Mouse (Mus musculus): ENCODE measurements at regions not wholly inside any gene's neighbourhood (a gene's known extent, or its start where the extent isn't known, plus 50 kb on each side); places are given as distances from the start of the nearest gene placed in this dataset.
A peak's percentile ranks its signal among the peaks of the same experiment; 100 is the strongest.

DNA sequence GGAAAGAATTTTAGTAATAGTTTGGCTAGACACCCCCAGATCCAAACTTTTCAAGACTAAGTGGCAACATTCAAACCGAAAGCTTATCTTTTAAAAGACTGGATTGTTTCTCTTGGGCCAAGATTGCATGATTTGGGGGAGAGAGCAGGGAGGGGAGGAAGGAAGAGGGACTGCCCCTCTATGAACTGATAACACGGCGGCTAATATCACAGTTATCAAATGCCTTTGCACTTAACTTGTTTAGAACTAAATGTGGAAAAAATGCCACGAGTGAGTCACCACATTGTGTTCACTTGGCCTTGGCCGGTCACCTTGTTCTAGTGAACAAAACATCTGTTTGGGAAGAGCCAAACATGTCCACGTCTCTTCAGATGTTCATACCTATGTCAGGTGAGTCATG, 92.3 kb downstream of the Tes start:
- Histone ChIP-seq H3K4me1 (no peaks in the 10 kb centered on the region), H3K9me3 (no peaks in the 10 kb centered on the region), H3K27ac (no peak overlapping the region), H3K4me3 (no peak overlapping the region), H3K36me3 (no peaks in the 10 kb centered on the region), H3K9ac (no peak overlapping the region), H3K27me3 (no peaks in the 10 kb centered on the region), H3K4me2 (no peak overlapping the region)
- ATAC-seq (ENCODE audit: insufficient number of reproducible peaks, low FRiP score, low TSS enrichment, low read depth), result no peak
- 80% methylated on average over 6 of the region's 6 CpGs for WGBS

DNA sequence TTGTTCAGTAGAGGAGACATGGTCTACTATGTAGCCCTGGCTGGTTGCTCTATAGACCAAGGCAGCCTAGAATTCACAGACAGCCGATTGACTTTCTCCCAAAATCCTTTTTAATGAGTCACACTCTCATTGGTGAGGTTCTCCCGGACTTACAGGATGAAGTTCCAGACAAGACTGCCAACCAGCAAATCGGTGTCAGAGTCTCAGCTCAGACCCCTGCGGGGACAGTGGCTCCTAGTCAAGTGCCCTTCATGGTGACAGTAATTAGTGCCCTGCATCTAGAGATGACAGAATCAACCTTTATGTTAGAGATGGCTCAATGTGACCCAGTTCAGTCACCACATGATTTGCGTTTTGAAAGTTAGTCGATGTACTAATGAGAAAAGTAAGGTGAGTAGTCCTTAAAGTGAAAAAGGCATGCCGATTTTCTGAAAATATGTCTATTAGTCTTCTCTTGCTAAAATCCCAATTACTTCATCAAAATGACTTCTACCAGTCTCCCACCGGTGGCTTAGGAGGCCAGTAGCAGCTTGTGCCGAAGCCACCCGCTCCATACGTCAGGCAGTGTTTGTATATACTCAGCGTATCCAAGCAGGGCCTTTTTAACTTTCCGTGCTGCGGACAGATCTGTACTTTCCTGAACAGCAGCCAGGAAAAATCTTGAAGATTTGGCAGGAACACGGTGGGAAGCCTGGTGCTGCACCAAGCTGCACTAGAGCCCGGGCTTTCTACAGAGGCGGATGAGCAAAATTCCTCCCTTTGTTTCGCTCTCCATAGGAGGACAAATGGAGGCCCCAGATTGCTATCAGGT, 105.2 kb downstream of the Tes start:
- peak overlapping the region; percentile 88 for H3K27ac ChIP-seq
- H3K36me3 ChIP-seq, result no peaks in the 10 kb centered on the region
- 34% methylated on average over 18 of the region's 18 CpGs for WGBS
- H3K27me3 ChIP-seq, result no peaks in the 10 kb centered on the region
- H3K9ac ChIP-seq, result no peak overlapping the region
- no peaks in the 10 kb centered on the region for H3K9me3 ChIP-seq
- ATAC-seq (ENCODE audit: insufficient number of reproducible peaks, low FRiP score, low TSS enrichment, low read depth), result peak; percentile 86
- no peak overlapping the region for H3K4me3 ChIP-seq
- H3K4me2 ChIP-seq, result peak overlapping the region; percentile 22
- H3K4me1 ChIP-seq, result peaks cover 24% of the 10 kb centered on the region

DNA sequence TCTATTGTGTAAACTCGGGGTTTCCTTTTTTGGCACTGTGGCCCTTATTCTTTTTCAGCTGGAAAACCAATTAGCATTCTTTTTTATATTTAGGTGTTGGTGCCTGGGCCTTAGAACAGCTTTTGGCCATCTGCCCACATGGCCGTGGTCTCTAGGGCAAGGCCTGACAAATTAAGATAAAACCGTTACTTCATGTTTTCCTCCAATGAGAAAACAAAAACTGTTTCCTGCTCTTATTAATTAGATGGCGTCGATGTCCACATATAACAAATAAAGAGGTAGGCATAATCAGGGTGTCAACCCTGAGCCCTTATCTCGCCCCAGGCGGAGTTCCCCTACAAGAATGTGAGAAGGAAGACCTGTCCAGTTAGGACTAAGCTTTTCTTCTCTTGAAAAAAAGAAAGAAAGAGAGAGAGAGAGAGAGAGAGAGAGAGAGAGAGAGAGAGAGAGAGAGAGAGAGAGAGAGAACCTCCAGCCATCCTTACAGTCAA, 105.9 kb downstream of the Tes start:
- ATAC-seq (ENCODE audit: insufficient number of reproducible peaks, low FRiP score, low TSS enrichment, low read depth), result 0 out of 2 replicates have a peak, but pooled peaks have one; percentile 1
- 49% methylated on average over 7 of the region's 7 CpGs for WGBS
- peak overlapping the region; percentile 22; the same call in 1 of the 2 replicates for H3K4me2 ChIP-seq
- H3K36me3 ChIP-seq, result no peaks in the 10 kb centered on the region
- no peaks in the 10 kb centered on the region for H3K27me3 ChIP-seq
- peaks cover 24% of the 10 kb centered on the region for H3K4me1 ChIP-seq
- no peaks in the 10 kb centered on the region for H3K9me3 ChIP-seq
- peak overlapping the region; percentile 88 for H3K27ac ChIP-seq
- H3K4me3 ChIP-seq, result no peak overlapping the region
- no peak overlapping the region for H3K9ac ChIP-seq

DNA sequence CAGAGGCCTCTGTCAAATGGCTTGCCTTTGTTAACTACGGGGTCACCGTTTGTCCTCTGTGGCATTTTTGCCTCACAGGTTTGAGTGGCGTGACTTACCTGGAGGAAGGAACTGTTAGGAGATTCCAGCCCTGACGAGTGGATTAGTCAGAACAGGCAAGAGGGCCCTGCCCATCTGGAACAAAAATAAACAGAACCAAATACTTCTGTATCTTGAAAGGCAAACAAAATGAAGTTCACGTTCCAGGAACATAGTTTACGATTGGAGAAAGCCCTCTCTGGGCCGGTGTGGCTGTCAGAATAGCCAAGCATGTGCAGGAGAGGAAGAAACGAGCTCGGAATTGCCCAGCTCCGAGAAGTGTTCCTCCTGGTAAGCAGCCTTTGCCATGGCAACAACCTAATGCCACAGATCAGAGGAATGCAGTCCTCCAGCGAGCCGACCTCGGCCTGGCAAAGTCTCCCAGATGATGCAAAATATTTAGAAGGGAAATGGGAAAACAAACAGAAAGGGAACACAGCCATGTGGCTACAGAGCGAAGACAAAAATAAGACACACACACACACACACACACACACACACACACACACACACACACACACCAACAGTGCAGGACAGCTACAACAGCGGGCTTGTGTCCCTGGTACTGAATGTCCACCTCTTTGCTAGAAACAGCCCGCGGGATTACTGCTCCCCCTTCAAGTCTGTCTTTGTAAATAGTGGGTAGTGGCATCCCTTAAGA, 106.5 kb downstream of the Tes start:
- peak overlapping the region; percentile 88 for H3K27ac ChIP-seq
- no peak overlapping the region for H3K4me3 ChIP-seq
- ATAC-seq (ENCODE audit: insufficient number of reproducible peaks, low FRiP score, low TSS enrichment, low read depth), result peak; percentile 20; the same call in 1 of the 2 replicates
- H3K27me3 ChIP-seq, result no peaks in the 10 kb centered on the region
- H3K9me3 ChIP-seq, result no peaks in the 10 kb centered on the region
- no peak overlapping the region for H3K9ac ChIP-seq
- 22% methylated on average over 17 of the region's 17 CpGs for WGBS
- H3K4me2 ChIP-seq, result peak overlapping the region; percentile 17; the same call in 1 of the 2 replicates
- H3K36me3 ChIP-seq, result no peaks in the 10 kb centered on the region
- peaks cover 24% of the 10 kb centered on the region for H3K4me1 ChIP-seq

DNA sequence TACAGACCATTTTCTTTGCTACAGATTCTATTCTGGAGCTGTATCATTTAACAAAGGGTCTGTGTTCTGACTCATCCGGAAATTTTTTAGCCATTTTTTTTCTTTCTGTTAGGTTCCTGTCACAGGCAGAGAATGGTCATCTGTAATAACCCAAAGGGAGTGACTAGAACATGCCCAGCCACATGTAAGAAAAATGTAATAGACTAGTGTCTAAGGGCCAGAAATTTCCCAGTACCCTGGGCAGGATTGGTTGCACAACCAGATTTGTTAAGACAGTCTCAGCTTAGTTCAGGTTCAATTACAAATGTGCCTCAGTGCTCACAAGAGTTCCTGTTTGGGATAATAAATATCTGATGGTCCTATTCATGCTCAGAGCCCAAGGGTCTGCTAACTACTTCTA, 107.1 kb downstream of the Tes start:
- H3K4me1 ChIP-seq, result peaks cover 24% of the 10 kb centered on the region
- H3K27me3 ChIP-seq, result no peaks in the 10 kb centered on the region
- peak overlapping the region; percentile 88 for H3K27ac ChIP-seq
- no peaks in the 10 kb centered on the region for H3K9me3 ChIP-seq
- no peaks in the 10 kb centered on the region for H3K36me3 ChIP-seq
- H3K4me3 ChIP-seq, result no peak overlapping the region
- ATAC-seq (ENCODE audit: insufficient number of reproducible peaks, low FRiP score, low TSS enrichment, low read depth), result no peak
- 62% methylated on average over 1 of the region's 1 CpGs for WGBS
- H3K9ac ChIP-seq, result no peak overlapping the region
- no peak overlapping the region for H3K4me2 ChIP-seq

DNA sequence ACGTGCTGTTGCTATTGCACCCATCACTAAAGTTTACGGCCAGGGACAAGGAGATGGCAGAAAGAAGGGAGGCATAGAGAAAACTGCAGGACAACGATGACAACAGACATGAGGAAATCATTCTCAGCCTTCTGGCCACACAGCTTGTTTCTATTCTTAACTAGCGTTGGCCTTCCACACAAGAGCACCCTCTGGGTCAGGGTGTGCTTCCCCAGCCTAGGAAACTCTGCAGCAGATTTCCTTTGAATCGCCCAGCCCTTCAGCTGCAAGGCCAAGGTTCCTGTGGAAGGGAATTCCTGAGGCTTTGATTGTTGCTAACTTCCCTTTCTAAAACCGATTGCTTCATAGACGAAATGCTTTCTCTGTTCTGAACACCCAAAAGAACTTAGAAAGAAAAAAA, 103.8 kb upstream of the Cav2 start:
- H3K4me2 ChIP-seq, result no peak overlapping the region
- no peak for ATAC-seq (ENCODE audit: insufficient number of reproducible peaks, low FRiP score, low TSS enrichment, low read depth)
- WGBS, result 45% methylated on average over 7 of the region's 7 CpGs
- no peaks in the 10 kb centered on the region for H3K9me3 ChIP-seq
- H3K4me1 ChIP-seq, result no peaks in the 10 kb centered on the region
- H3K36me3 ChIP-seq, result no peaks in the 10 kb centered on the region
- H3K4me3 ChIP-seq, result no peak overlapping the region
- no peak overlapping the region for H3K9ac ChIP-seq
- peak overlapping the region; percentile 27; the same call in 1 of the 2 replicates for H3K27ac ChIP-seq
- H3K27me3 ChIP-seq, result no peaks in the 10 kb centered on the region

DNA sequence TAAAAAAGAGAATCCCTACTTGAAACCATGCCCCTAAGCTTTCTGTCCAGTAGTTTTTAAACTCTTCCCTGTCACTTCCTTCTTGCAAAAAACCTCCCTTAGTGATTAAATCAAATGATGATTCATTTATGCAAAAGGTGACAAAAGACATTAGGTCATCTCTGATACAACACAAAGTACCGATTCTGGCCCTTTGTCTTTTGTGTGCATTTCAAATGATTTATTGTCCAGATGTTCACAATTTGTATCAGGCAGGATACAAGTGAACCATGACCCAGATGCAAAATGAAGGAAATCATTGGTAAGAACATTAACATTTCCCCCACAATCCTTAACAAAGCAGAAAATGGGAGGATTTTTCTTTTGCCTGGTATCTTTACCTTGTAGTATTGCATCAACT, 101.5 kb upstream of the Cav2 start:
- ATAC-seq (ENCODE audit: insufficient number of reproducible peaks, low FRiP score, low TSS enrichment, low read depth), result no peak
- Histone ChIP-seq H3K9ac (no peak overlapping the region), H3K4me2 (no peak overlapping the region), H3K27me3 (no peaks in the 10 kb centered on the region), H3K36me3 (no peaks in the 10 kb centered on the region), H3K4me3 (no peak overlapping the region), H3K4me1 (no peaks in the 10 kb centered on the region), H3K9me3 (no peaks in the 10 kb centered on the region), H3K27ac (no peak overlapping the region)
- WGBS, result 5% methylated on average over 1 of the region's 1 CpGs

DNA sequence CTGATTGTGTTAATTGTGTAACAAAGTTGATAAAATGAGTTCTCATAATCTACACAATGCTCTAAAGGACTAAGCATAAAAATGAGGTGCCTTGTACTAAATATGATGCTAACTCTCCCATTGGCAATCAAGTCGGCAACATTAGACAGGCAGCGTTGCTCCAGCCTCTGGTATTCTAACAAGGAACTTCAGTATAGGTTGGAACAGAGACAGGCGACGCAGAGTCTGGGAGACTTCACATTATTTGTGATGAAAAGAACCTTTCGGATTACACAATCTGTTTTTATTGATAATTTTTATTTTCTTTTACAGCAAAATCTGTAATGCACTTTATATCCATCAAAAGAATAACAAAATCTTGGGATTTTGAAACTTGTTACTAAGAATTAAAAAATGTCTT, 94.4 kb upstream of the Cav2 start:
- Histone ChIP-seq H3K9ac (no peak overlapping the region), H3K36me3 (no peaks in the 10 kb centered on the region), H3K4me3 (no peak overlapping the region), H3K27me3 (no peaks in the 10 kb centered on the region), H3K9me3 (no peaks in the 10 kb centered on the region), H3K27ac (no peak overlapping the region), H3K4me1 (no peaks in the 10 kb centered on the region), H3K4me2 (no peak overlapping the region)
- no peak for ATAC-seq (ENCODE audit: insufficient number of reproducible peaks, low FRiP score, low TSS enrichment, low read depth)
- WGBS, result 75% methylated on average over 5 of the region's 5 CpGs

DNA sequence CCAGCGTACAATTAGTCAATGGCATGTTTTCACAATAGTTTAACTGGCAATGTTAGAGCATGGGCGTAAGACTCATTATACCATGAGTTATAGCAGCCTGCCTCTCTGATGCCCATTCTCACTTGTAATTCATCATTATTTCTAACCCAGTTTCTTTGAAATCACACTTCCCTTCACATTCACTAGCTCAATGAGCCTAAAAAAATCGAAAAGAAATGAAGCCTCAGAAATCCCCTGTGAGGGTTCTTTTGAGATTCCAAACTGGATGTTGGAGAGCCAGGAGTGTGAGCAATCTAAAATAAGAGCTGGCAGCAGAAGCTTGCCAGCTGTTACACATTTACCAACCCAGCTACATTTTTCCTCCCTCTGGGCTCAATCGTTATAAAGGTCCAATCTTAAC, 93.9 kb upstream of the Cav2 start:
- 41% methylated on average over 4 of the region's 4 CpGs for WGBS
- ATAC-seq (ENCODE audit: insufficient number of reproducible peaks, low FRiP score, low TSS enrichment, low read depth), result no peak
- Histone ChIP-seq H3K4me3 (no peak overlapping the region), H3K9ac (no peak overlapping the region), H3K4me1 (no peaks in the 10 kb centered on the region), H3K9me3 (no peaks in the 10 kb centered on the region), H3K36me3 (no peaks in the 10 kb centered on the region), H3K4me2 (no peak overlapping the region), H3K27me3 (no peaks in the 10 kb centered on the region), H3K27ac (0 out of 2 replicates have a peak overlapping the region, but pooled peaks have one; percentile 47)

DNA sequence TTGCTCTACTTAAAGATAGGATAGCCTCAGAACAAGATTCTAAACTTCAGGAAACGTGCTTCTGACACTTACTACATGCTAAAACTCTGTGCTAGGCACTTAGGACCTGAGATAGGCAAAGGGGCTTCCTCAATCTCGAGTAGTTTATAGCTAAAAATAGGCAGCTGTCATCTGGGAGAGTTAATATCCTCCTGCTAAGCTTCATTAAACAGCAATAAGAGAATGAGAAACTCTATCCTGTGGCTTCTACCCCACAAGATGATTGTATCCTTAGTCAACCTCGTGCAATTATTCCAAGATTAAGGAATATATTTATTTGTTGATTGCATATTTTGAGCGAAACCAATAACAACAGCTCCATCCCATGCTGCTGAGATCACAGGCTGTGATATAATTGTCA, 85.4 kb upstream of the Cav2 start:
- Histone ChIP-seq H3K36me3 (no peaks in the 10 kb centered on the region), H3K9ac (no peak overlapping the region), H3K9me3 (no peaks in the 10 kb centered on the region), H3K4me2 (no peak overlapping the region), H3K27me3 (no peaks in the 10 kb centered on the region), H3K4me3 (no peak overlapping the region), H3K4me1 (peaks cover 6% of the 10 kb centered on the region; the same call in 1 of the 2 replicates), H3K27ac (no peak overlapping the region)
- WGBS, result 61% methylated on average over 4 of the region's 4 CpGs
- ATAC-seq (ENCODE audit: insufficient number of reproducible peaks, low FRiP score, low TSS enrichment, low read depth), result no peak

DNA sequence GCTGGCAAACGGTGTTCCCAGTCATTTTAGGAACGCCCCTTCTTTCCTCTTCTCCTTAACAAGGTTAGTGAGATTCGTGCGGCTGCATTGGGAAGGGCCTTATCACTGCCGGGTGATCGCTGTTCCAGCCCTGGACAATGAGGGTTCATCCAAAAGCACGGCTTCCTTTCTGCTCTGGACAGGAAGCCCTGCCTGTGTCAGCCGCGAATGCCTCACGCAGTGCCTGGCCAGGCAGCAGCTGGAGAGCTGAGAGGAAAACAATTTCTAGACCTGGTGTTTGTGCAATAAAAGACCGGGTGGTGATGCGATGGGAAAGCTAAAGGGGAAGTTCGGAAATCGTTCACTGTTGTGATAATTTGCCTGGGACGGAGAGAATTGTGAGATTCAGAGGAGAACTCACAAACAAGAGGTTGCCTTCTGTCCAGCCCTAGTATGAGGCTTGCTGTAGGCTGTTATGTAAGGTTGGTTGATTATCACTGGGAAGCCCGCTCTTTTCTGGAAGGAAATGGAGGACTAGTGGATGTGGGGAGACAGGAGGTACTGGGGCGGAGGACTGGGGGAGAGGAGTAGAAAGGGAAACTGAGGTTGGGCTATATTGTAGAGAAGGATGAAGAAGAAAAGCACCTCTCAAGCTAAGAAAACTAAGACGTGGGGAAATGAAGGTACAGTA, 83.1 kb upstream of the Cav2 start:
- 0 out of 2 replicates have a peak overlapping the region, but pooled peaks have one; percentile 11 for H3K27ac ChIP-seq
- H3K4me3 ChIP-seq, result no peak overlapping the region
- WGBS, result 64% methylated on average over 18 of the region's 18 CpGs
- no peaks in the 10 kb centered on the region for H3K9me3 ChIP-seq
- H3K36me3 ChIP-seq, result no peaks in the 10 kb centered on the region
- no peak overlapping the region for H3K9ac ChIP-seq
- H3K4me2 ChIP-seq, result no peak overlapping the region
- H3K27me3 ChIP-seq, result no peaks in the 10 kb centered on the region
- ATAC-seq (ENCODE audit: insufficient number of reproducible peaks, low FRiP score, low TSS enrichment, low read depth), result no peak
- peaks cover 6% of the 10 kb centered on the region; the same call in 1 of the 2 replicates for H3K4me1 ChIP-seq
